Comparison of ENCODE assay signal across 7 mouse cellular contexts in the genomic region with DNA sequence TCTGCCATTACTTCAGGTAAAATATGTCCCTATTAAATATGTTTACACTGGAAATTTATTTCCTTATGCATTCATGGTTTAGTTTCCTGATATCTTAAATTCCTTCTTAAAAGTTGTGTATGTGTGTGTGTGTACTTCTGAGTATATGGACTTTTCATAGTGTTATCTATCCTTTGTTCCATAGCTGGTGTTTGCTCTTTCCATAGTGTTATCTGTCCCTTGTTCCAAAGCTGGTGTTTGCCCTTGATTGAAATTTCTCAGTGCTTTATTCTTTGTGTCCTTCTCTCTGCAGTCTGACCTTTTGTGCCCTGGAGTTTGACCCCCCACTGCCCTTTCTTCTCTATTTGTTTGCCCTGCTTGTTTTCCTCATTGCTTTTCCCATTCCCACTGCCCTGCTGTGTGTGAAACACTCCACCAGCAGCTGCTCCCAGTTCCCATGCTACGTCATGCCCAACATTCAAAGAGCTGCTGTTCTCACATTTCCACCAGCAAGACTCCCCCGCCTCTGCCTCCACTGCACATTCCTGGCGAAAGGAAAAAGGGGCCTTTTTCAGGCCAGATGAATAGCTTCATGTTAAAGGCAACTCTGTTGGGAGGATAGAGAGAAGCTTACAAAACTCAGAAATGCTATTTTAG.
DNase-seq lines count a peak whose midpoint lies in the region; ATAC-seq and TF ChIP-seq lines count a peak whose summit lies in the region.

No protein-coding gene starts in this region.

- no peak overlapping the region for H3K4me2 ChIP-seq in embryonic facial prominence, embryonic 14.5 days (ENCODE audit: low read depth, low read length)
- no peak overlapping the region for H3K4me2 ChIP-seq in hindbrain, embryonic 13.5 days
- H3K4me2 ChIP-seq in limb, embryonic 12.5 days = no peak overlapping the region
- H3K4me2 ChIP-seq in midbrain, embryonic 12.5 days (replicated peaks) = no peak overlapping the region

- peak; percentile 85; the same call in 1 of the 2 replicates for ATAC-seq in embryonic facial prominence, embryonic 14.5 days (ENCODE audit: low read depth)
- peak; percentile 82 for ATAC-seq in hindbrain, embryonic 13.5 days (ENCODE audit: low FRiP score)
- ATAC-seq in limb, embryonic 12.5 days (ENCODE audit: insufficient number of reproducible peaks, insufficient read depth, low FRiP score, low TSS enrichment, low read depth) = peak; percentile 81; the same call in 1 of the 2 replicates
- ATAC-seq in midbrain, embryonic 12.5 days (ENCODE audit: low FRiP score, low read depth) = peak; percentile 98

- no peaks in the 10 kb centered on the region for H3K9me3 ChIP-seq in embryonic facial prominence, embryonic 14.5 days (ENCODE audit: control insufficient read depth, low read length)
- no peaks in the 10 kb centered on the region for H3K9me3 ChIP-seq in hindbrain, embryonic 13.5 days
- H3K9me3 ChIP-seq in limb, embryonic 12.5 days = no peaks in the 10 kb centered on the region
- H3K9me3 ChIP-seq in midbrain, embryonic 12.5 days = no peaks in the 10 kb centered on the region

- no peak overlapping the region for H3K4me3 ChIP-seq in embryonic facial prominence, embryonic 14.5 days (ENCODE audit: low read depth, low read length)
- no peak overlapping the region for H3K4me3 ChIP-seq in hindbrain, embryonic 13.5 days
- no peak overlapping the region for H3K4me3 ChIP-seq in limb, embryonic 12.5 days (replicated peaks)
- no peak overlapping the region for H3K4me3 ChIP-seq in midbrain, embryonic 12.5 days

- H3K27ac ChIP-seq in embryonic facial prominence, embryonic 14.5 days (replicated peaks; ENCODE audit: low read depth, low read length) = no peak overlapping the region
- H3K27ac ChIP-seq in hindbrain, embryonic 13.5 days = no peak overlapping the region
- H3K27ac ChIP-seq in limb, embryonic 12.5 days = no peak overlapping the region
- no peak overlapping the region for H3K27ac ChIP-seq in midbrain, embryonic 12.5 days (replicated peaks)

- TF ChIP-seq POLR2A in brain, embryonic 14.5 days (IDR thresholded peaks at IDR 0.05; ENCODE audit: borderline replicate concordance, extremely low read depth, insufficient read depth, insufficient read length, poor library complexity, severe bottlenecking) = no peak

- no peak for TF ChIP-seq CTCF in brain, embryonic 14.5 days (IDR thresholded peaks at IDR 0.05; ENCODE audit: borderline replicate concordance, extremely low read depth, insufficient read depth, insufficient read length)

- intact Hi-C loops in gastrocnemius, postnatal 36 days (cut with DNase I) = no loop called here

- H3K27me3 ChIP-seq in embryonic facial prominence, embryonic 14.5 days (replicated peaks; ENCODE audit: control insufficient read depth, insufficient read depth, low read length) = no peaks in the 10 kb centered on the region; the same call in 1 of the 2 replicates
- H3K27me3 ChIP-seq in hindbrain, embryonic 13.5 days = 0 out of 2 replicates have a peak, but pooled peaks cover 3% of the 10 kb centered on the region
- H3K27me3 ChIP-seq in limb, embryonic 12.5 days = no peaks in the 10 kb centered on the region
- no peaks in the 10 kb centered on the region; the same call in none of the 2 replicates for H3K27me3 ChIP-seq in midbrain, embryonic 12.5 days

- WGBS in embryonic facial prominence, embryonic 14.5 days = 22% methylated on average over 3 of the region's 3 CpGs
- WGBS in hindbrain, embryonic 13.5 days = 20% methylated on average over 3 of the region's 3 CpGs
- 17% methylated on average over 3 of the region's 3 CpGs for WGBS in limb, embryonic 12.5 days
- 31% methylated on average over 3 of the region's 3 CpGs for WGBS in midbrain, embryonic 12.5 days

- no peaks in the 10 kb centered on the region for H3K36me3 ChIP-seq in embryonic facial prominence, embryonic 14.5 days (ENCODE audit: control insufficient read depth, insufficient read depth, low read length)
- H3K36me3 ChIP-seq in hindbrain, embryonic 13.5 days = no peaks in the 10 kb centered on the region
- no peaks in the 10 kb centered on the region for H3K36me3 ChIP-seq in limb, embryonic 12.5 days
- no peaks in the 10 kb centered on the region for H3K36me3 ChIP-seq in midbrain, embryonic 12.5 days

- DNase-seq in brain, embryonic 14.5 days (ENCODE audit: low read depth) = peak; percentile 89
- DNase-seq in embryonic facial prominence, embryonic 14.5 days (ENCODE audit: low spot score) = peak; percentile 74
- DNase-seq in telencephalon, adult 2 months (ENCODE audit: low read depth, low spot score) = peak; percentile 53
- no peak for DNase-seq in gastrocnemius, postnatal 36 days

- H3K4me1 ChIP-seq in embryonic facial prominence, embryonic 14.5 days (ENCODE audit: control insufficient read depth, insufficient read depth, low read length) = no peaks in the 10 kb centered on the region
- no peaks in the 10 kb centered on the region for H3K4me1 ChIP-seq in hindbrain, embryonic 13.5 days (replicated peaks)
- no peaks in the 10 kb centered on the region for H3K4me1 ChIP-seq in limb, embryonic 12.5 days (replicated peaks)
- H3K4me1 ChIP-seq in midbrain, embryonic 12.5 days = no peaks in the 10 kb centered on the region

- H3K9ac ChIP-seq in embryonic facial prominence, embryonic 14.5 days (ENCODE audit: low read depth, low read length) = no peak overlapping the region
- H3K9ac ChIP-seq in hindbrain, embryonic 13.5 days = no peak overlapping the region
- no peak overlapping the region for H3K9ac ChIP-seq in limb, embryonic 12.5 days (replicated peaks)
- H3K9ac ChIP-seq in midbrain, embryonic 12.5 days (replicated peaks) = no peak overlapping the region

Comparison
In these comparisons a context has a peak if more than half of its experiments do, and no peak if none do; other contexts are left out.
1. DNase-seq: peak in brain, embryonic 14.5 days (single experiment), embryonic facial prominence, embryonic 14.5 days (single experiment) and telencephalon, adult 2 months (single experiment); none in gastrocnemius, postnatal 36 days (0 of 2).
2. Peak in every context shown above with its lines, with median percentiles within 50 percentile points of each other: ATAC-seq.